Mouse (Mus musculus): ENCODE data around the gene Pdzrn3. TPM values are rescaled to one million over a fixed set of nuclear protein-coding genes. Genes with fewer than 3 reads are reported as not detected.

The Pdzrn3 gene
- total RNA-seq (2021): 10 to 100 TPM; 67.5 to 81.9 TPM
- long read RNA-seq, experiment 1, full-length matches to known transcripts: 4 of 156 reads
- long read RNA-seq, experiment 1, partial matches to known transcripts: 5 of 156 reads
- long read RNA-seq, experiment 1, other reads (novel, unspliced or antisense): 147 of 156 reads
- long read RNA-seq, experiment 2, full-length matches to known transcripts: 11 of 176 reads
- long read RNA-seq, experiment 2, partial matches to known transcripts: 4 of 176 reads
- long read RNA-seq, experiment 2, other reads (novel, unspliced or antisense): 161 of 176 reads

- intact Hi-C loops (cut with DNase I): loop anchor here (5.0 kb wide), 2 partner anchors 50 to 155 kb away; no protein-coding TSS in a partner anchor
- DNase-seq: peak; percentile 45 to 68
These were observed at the start of gene Pdzrn3 for GRCm38 (mm10) chr6:101377167-101377934. Pdzrn3 (minus strand) TSS chr6:101377897.

- DNase-seq: no peak
- intact Hi-C loops (cut with DNase I): no loop called here
These were observed 49.6 kb upstream of the Pdzrn3 start for GRCm38 (mm10) chr6:101427296-101427695.

- intact Hi-C loops (cut with DNase I): no loop called here
- no peak for DNase-seq
These were observed 48.6 kb upstream of the Pdzrn3 start for GRCm38 (mm10) chr6:101426301-101426700.

GRCm38 (mm10) chr6:101422084-101422954 lies 44.6 kb upstream of the Pdzrn3 start:
- intact Hi-C loops (cut with DNase I): no loop called here
- no peak for DNase-seq

GRCm38 (mm10) chr6:101418213-101418612 lies 40.5 kb upstream of the Pdzrn3 start:
- intact Hi-C loops (cut with DNase I): no loop called here
- DNase-seq: no peak

- intact Hi-C loops (cut with DNase I): no loop called here
- DNase-seq: no peak
These were observed 34.0 kb upstream of the Pdzrn3 start for GRCm38 (mm10) chr6:101411701-101412100.

GRCm38 (mm10) chr6:101411064-101411463 lies 33.4 kb upstream of the Pdzrn3 start:
- DNase-seq: no peak
- intact Hi-C loops (cut with DNase I): no loop called here

- intact Hi-C loops (cut with DNase I): no loop called here
- no peak for DNase-seq
These were observed 19.0 kb upstream of the Pdzrn3 start for GRCm38 (mm10) chr6:101396711-101397110.

GRCm38 (mm10) chr6:101395908-101396307 lies 18.2 kb upstream of the Pdzrn3 start:
- DNase-seq: no peak
- intact Hi-C loops (cut with DNase I): no loop called here

GRCm38 (mm10) chr6:101392801-101393117 lies 15.1 kb upstream of the Pdzrn3 start:
- no peak for DNase-seq
- intact Hi-C loops (cut with DNase I): no loop called here

GRCm38 (mm10) chr6:101392107-101392800 lies 14.6 kb upstream of the Pdzrn3 start:
- DNase-seq: no peak
- intact Hi-C loops (cut with DNase I): no loop called here

GRCm38 (mm10) chr6:101385490-101385889 lies 7.8 kb upstream of the Pdzrn3 start:
- no peak for DNase-seq
- intact Hi-C loops (cut with DNase I): loop anchor here (10.0 kb wide), 1 partner anchor 89 kb away; no protein-coding TSS in a partner anchor

GRCm38 (mm10) chr6:101384958-101385357 lies 7.3 kb upstream of the Pdzrn3 start:
- DNase-seq: no peak
- intact Hi-C loops (cut with DNase I): loop anchor here (10.0 kb wide), 1 partner anchor 90 kb away; no protein-coding TSS in a partner anchor

- no peak for DNase-seq
- intact Hi-C loops (cut with DNase I): loop anchor here (10.0 kb wide), 1 partner anchor 90 kb away; no protein-coding TSS in a partner anchor
These were observed 6.8 kb upstream of the Pdzrn3 start for GRCm38 (mm10) chr6:101384476-101384875.

- no peak for DNase-seq
- intact Hi-C loops (cut with DNase I): loop anchor here (10.0 kb wide), 1 partner anchor 92 kb away; no protein-coding TSS in a partner anchor
These were observed 5.2 kb upstream of the Pdzrn3 start for GRCm38 (mm10) chr6:101382891-101383290.

- DNase-seq: no peak
- intact Hi-C loops (cut with DNase I): loop anchor here (2.0 to 5.0 kb wide), 3 partner anchors 52 to 153 kb away; no protein-coding TSS in a partner anchor
These were observed 1.8 kb upstream of the Pdzrn3 start for GRCm38 (mm10) chr6:101379546-101379945.

- peak; percentile 26 to 71 for DNase-seq
- intact Hi-C loops (cut with DNase I): loop anchor here (2.0 to 5.0 kb wide), 3 partner anchors 51 to 154 kb away; no protein-coding TSS in a partner anchor
These were observed 375 bp upstream of the Pdzrn3 start for GRCm38 (mm10) chr6:101377935-101378609.

GRCm38 (mm10) chr6:101376511-101377166 lies 1.1 kb downstream of the Pdzrn3 start:
- DNase-seq: peak in 1 of 2 experiments; percentile 35
- intact Hi-C loops (cut with DNase I): loop anchor here (5.0 kb wide), 2 partner anchors 49 to 156 kb away; no protein-coding TSS in a partner anchor

GRCm38 (mm10) chr6:101376049-101376448 lies 1.6 kb downstream of the Pdzrn3 start:
- no peak for DNase-seq
- intact Hi-C loops (cut with DNase I): loop anchor here (5.0 kb wide), 2 partner anchors 49 to 156 kb away; no protein-coding TSS in a partner anchor

Measured in gastrocnemius, postnatal 36 days (tissue).